Mouse (Mus musculus): Measurements from ENCODE around the gene Tox2. TPM values are rescaled to one million over a fixed set of nuclear protein-coding genes. Genes with fewer than 3 reads are reported as not detected.

Tox2 gene
- polyA plus RNA-seq, 1 experiment = 4.5 TPM

- Histone ChIP-seq H3K4me1 (no peaks in the 10 kb centered on the region), H3K36me3 (replicated peaks; ENCODE audit: low read length) (no peaks in the 10 kb centered on the region), H3K27me3 (replicated peaks) (peaks cover 67% of the 10 kb centered on the region), H3K9me3 (no peaks in the 10 kb centered on the region), H3K4me3 (replicated peaks) (no peak overlapping the region)
- TF ChIP-seq GATA1 (IDR thresholded peaks at IDR 0.05; ENCODE audit: borderline replicate concordance, low read length) (no peak), FLI1 (IDR thresholded peaks at IDR 0.05; ENCODE audit: low read length) (no peak)
Measured at GRCm38 (mm10) chr2:163364785-163365541, 162.0 kb downstream of the Tox2 start.

GRCm38 (mm10) chr2:163370175-163370574 lies 167.2 kb downstream of the Tox2 start:
- Histone ChIP-seq H3K27me3 (replicated peaks) (peaks cover 60% of the 10 kb centered on the region), H3K36me3 (replicated peaks; ENCODE audit: low read length) (no peaks in the 10 kb centered on the region), H3K4me1 (no peaks in the 10 kb centered on the region), H3K4me3 (replicated peaks) (no peak overlapping the region), H3K9me3 (no peaks in the 10 kb centered on the region)
- TF ChIP-seq FLI1 (IDR thresholded peaks at IDR 0.05; ENCODE audit: low read length) (no peak), GATA1 (IDR thresholded peaks at IDR 0.05; ENCODE audit: borderline replicate concordance, low read length) (no peak)

- peaks cover 13% of the 10 kb centered on the region for H3K9me3 ChIP-seq
- TF ChIP-seq GATA1 (IDR thresholded peaks at IDR 0.05; ENCODE audit: borderline replicate concordance, low read length) = no peak
- no peak for TF ChIP-seq FLI1 (IDR thresholded peaks at IDR 0.05; ENCODE audit: low read length)
- H3K27me3 ChIP-seq (replicated peaks) = peaks cover 79% of the 10 kb centered on the region
- H3K36me3 ChIP-seq (replicated peaks; ENCODE audit: low read length) = no peaks in the 10 kb centered on the region
- H3K4me3 ChIP-seq (replicated peaks) = peak overlapping the region; percentile 24
- H3K4me1 ChIP-seq = no peaks in the 10 kb centered on the region
Measured at GRCm38 (mm10) chr2:163372627-163373026, 169.7 kb downstream of the Tox2 start.

Other genes starting within 250 kb of the Tox2 start
- not detected in 2 replicates for gene Sgk2, start 215.8 kb upstream of the Tox2 start, polyA plus RNA-seq (2012; ENCODE audit: insufficient read depth, low replicate concordance)
- 3.2 TPM in 1 of 2 replicates, not detected in the other for gene Ift52, start 185.8 kb upstream of the Tox2 start, polyA plus RNA-seq (2012; ENCODE audit: insufficient read depth, low replicate concordance)
- gene Mybl2, start 148.4 kb upstream of the Tox2 start, polyA plus RNA-seq (2012; ENCODE audit: insufficient read depth, low replicate concordance) = 12.5 and 23.5 TPM in 2 replicates
- not detected in 2 replicates for gene Gtsf1l, start 115.3 kb upstream of the Tox2 start, polyA plus RNA-seq (2012; ENCODE audit: insufficient read depth, low replicate concordance)
- gene Jph2, start 194.9 kb downstream of the Tox2 start, polyA plus RNA-seq (2012; ENCODE audit: insufficient read depth, low replicate concordance) = 0.13 and 1.0 TPM in 2 replicates
- 2.4 and 3.5 TPM in 2 replicates for gene Oser1, start 221.6 kb downstream of the Tox2 start, polyA plus RNA-seq (2012; ENCODE audit: insufficient read depth, low replicate concordance)
- 0.47 TPM in 1 of 2 replicates, not detected in the other for gene Gdap1l1, start 235.4 kb downstream of the Tox2 start, polyA plus RNA-seq (2012; ENCODE audit: insufficient read depth, low replicate concordance)

All from megakaryocyte, embryonic 14.5 days (primary cell).